Mouse (Mus musculus): ENCODE results near the gene Carmil3. TPM values are rescaled to one million over a fixed set of nuclear protein-coding genes. Genes with fewer than 3 reads are reported as not detected.

Carmil3 gene
- polyA plus RNA-seq, 1 experiment from 2014 or later, result 3.0 TPM

DNA sequence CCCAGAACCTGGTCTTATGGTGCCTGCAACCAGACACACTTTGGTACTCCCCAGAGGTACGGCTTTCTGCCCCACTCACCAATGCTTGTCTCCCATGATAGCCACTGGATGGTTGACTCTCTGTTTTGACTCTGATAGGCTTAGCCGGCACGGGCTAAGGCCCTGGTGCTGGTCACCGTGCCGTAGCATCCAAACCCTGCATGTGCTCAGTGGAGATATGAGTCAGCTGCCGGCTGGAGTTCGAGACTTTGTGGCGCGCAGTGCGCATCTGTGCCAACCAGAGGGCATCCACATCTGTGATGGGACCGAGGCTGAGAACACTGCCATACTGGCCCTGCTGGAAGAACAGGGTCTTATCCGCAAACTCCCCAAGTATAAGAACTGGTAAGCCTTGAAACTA is 51.8 kb downstream of the Carmil3 start:
- DNase-seq (ENCODE audit: low spot score), result no peak
- Histone ChIP-seq H3K4me1 (replicated peaks; ENCODE audit: control insufficient read depth, insufficient read depth, low read length) (peaks cover 17% of the 10 kb centered on the region), H3K27ac (ENCODE audit: low read depth, low read length) (no peak overlapping the region), H3K36me3 (ENCODE audit: control insufficient read depth, insufficient read depth, low read length) (peaks cover 27% of the 10 kb centered on the region), H3K9ac (ENCODE audit: low read depth, low read length) (no peak overlapping the region), H3K27me3 (replicated peaks; ENCODE audit: control insufficient read depth, insufficient read depth, low read length) (no peaks in the 10 kb centered on the region), H3K4me3 (ENCODE audit: low read depth, low read length) (no peak overlapping the region), H3K4me2 (peak overlapping the region; percentile 92), H3K9me3 (ENCODE audit: control insufficient read depth, low read length) (no peaks in the 10 kb centered on the region)
- WGBS, result 91% methylated on average over 12 of the region's 12 CpGs
- no peak for ATAC-seq (replicated peaks; ENCODE audit: low FRiP score)

DNA sequence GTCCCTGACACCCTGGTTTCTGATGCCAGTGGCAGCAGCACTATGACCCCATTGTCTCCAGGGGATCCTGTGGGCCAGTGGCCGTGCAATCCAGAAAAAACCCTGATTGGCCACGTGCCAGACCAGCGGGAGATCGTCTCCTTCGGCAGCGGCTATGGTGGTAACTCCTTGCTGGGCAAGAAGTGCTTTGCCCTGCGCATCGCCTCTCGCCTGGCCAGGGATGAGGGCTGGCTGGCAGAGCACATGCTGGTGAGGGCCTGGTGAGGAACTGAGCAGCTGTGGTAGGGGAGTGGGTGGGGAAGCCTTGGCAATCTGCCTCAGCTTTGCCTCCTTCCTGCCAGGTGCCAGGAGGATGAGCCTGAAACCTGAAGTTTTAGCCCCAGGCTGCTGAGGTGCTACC is 53.9 kb downstream of the Carmil3 start:
- Histone ChIP-seq H3K27ac (ENCODE audit: low read depth, low read length) (no peak overlapping the region), H3K27me3 (replicated peaks; ENCODE audit: control insufficient read depth, insufficient read depth, low read length) (no peaks in the 10 kb centered on the region), H3K9ac (ENCODE audit: low read depth, low read length) (no peak overlapping the region), H3K9me3 (ENCODE audit: control insufficient read depth, low read length) (no peaks in the 10 kb centered on the region), H3K4me3 (ENCODE audit: low read depth, low read length) (no peak overlapping the region), H3K4me1 (replicated peaks; ENCODE audit: control insufficient read depth, insufficient read depth, low read length) (peaks cover 17% of the 10 kb centered on the region), H3K36me3 (ENCODE audit: control insufficient read depth, insufficient read depth, low read length) (peaks cover 43% of the 10 kb centered on the region), H3K4me2 (no peak overlapping the region)
- DNase-seq (ENCODE audit: low spot score) (no peak), ATAC-seq (replicated peaks; ENCODE audit: low FRiP score) (no peak)
- 89% methylated on average over 9 of the region's 9 CpGs for WGBS

DNA sequence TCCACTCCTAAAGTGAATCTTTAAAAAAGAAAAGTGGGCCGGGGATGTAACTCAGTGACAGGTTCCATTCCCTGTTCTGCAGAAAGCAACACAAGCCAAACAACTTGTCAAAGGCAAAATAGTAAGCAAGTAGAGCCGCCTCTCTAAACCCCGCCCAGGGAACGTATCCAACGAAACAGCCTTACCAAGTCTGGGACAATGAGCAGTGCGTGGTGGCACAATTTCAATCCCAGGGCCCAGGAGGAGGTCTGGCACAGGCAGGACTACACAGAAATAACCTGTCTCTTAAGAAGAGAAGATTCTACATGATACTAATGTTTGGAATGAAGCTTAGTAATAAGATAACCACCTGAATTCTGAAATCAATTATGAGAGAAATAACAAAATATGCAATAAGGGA is 59.7 kb downstream of the Carmil3 start:
- Histone ChIP-seq H3K4me2 (no peak overlapping the region), H3K27me3 (replicated peaks; ENCODE audit: control insufficient read depth, insufficient read depth, low read length) (no peaks in the 10 kb centered on the region), H3K36me3 (ENCODE audit: control insufficient read depth, insufficient read depth, low read length) (peaks cover 24% of the 10 kb centered on the region), H3K9me3 (ENCODE audit: control insufficient read depth, low read length) (no peaks in the 10 kb centered on the region), H3K9ac (ENCODE audit: low read depth, low read length) (no peak overlapping the region), H3K4me3 (ENCODE audit: low read depth, low read length) (no peak overlapping the region), H3K27ac (ENCODE audit: low read depth, low read length) (no peak overlapping the region), H3K4me1 (replicated peaks; ENCODE audit: control insufficient read depth, insufficient read depth, low read length) (no peaks in the 10 kb centered on the region)
- ATAC-seq (replicated peaks; ENCODE audit: low FRiP score), result no peak
- WGBS, result 89% methylated on average over 6 of the region's 6 CpGs
- DNase-seq (ENCODE audit: low spot score), result no peak

DNA sequence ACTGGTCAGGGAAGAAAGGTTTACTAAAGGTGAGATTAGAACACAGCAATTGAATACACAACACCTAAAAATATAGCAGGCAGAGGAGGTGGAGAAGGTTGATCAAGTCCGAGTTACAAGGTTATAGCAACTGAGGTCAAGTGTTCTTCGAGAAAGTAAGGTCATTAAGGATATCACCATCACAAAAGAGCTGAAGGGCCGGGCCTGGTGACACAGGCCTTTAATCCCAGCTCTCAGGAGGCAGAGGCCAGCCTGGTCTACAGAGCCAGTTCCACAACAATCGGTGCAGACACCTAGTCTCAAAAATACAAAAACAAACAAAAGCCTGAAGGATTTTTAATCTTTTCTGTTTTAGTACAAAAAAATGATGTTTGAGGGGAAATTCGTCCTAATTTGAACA is 60.9 kb downstream of the Carmil3 start:
- ATAC-seq (replicated peaks; ENCODE audit: low FRiP score) (no peak), DNase-seq (ENCODE audit: low spot score) (no peak)
- H3K4me3 ChIP-seq (ENCODE audit: low read depth, low read length), result no peak overlapping the region
- peaks cover 17% of the 10 kb centered on the region for H3K36me3 ChIP-seq (ENCODE audit: control insufficient read depth, insufficient read depth, low read length)
- H3K4me2 ChIP-seq, result no peak overlapping the region
- no peaks in the 10 kb centered on the region; the same call in 1 of the 2 replicates for H3K4me1 ChIP-seq (replicated peaks; ENCODE audit: control insufficient read depth, insufficient read depth, low read length)
- no peak overlapping the region for H3K9ac ChIP-seq (ENCODE audit: low read depth, low read length)
- H3K9me3 ChIP-seq (ENCODE audit: control insufficient read depth, low read length), result no peaks in the 10 kb centered on the region
- 74% methylated on average over 5 of the region's 5 CpGs for WGBS
- H3K27me3 ChIP-seq (replicated peaks; ENCODE audit: control insufficient read depth, insufficient read depth, low read length), result no peaks in the 10 kb centered on the region
- H3K27ac ChIP-seq (ENCODE audit: low read depth, low read length), result no peak overlapping the region

DNA sequence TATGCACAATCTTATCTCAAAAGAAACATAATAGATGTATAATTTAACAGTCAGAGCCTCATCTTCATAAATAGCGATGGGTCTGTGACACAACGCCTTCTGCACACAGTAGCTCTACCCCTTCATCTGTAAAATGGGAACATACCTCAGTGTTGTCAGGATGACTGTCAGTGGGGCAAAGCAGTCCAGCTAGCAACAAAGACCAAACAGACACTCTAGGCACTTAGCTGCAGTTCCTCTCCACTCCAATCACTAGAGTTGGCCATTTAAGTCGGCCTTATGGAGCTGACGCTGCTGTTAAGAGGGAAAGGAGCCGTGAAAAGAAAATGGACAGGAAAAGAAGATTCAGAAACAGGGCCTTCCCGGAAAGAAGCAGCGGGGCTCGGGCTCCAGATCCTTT is 61.3 kb downstream of the Carmil3 start:
- no peak overlapping the region for H3K27ac ChIP-seq (ENCODE audit: low read depth, low read length)
- peaks cover 16% of the 10 kb centered on the region for H3K36me3 ChIP-seq (ENCODE audit: control insufficient read depth, insufficient read depth, low read length)
- H3K4me3 ChIP-seq (ENCODE audit: low read depth, low read length), result no peak overlapping the region
- H3K4me1 ChIP-seq (replicated peaks; ENCODE audit: control insufficient read depth, insufficient read depth, low read length), result peaks cover 4% of the 10 kb centered on the region
- WGBS, result 90% methylated on average over 8 of the region's 8 CpGs
- H3K4me2 ChIP-seq, result no peak overlapping the region
- H3K9me3 ChIP-seq (ENCODE audit: control insufficient read depth, low read length), result no peaks in the 10 kb centered on the region
- ATAC-seq (replicated peaks; ENCODE audit: low FRiP score) (no peak), DNase-seq (ENCODE audit: low spot score) (no peak)
- H3K27me3 ChIP-seq (replicated peaks; ENCODE audit: control insufficient read depth, insufficient read depth, low read length), result no peaks in the 10 kb centered on the region
- H3K9ac ChIP-seq (ENCODE audit: low read depth, low read length), result no peak overlapping the region

DNA sequence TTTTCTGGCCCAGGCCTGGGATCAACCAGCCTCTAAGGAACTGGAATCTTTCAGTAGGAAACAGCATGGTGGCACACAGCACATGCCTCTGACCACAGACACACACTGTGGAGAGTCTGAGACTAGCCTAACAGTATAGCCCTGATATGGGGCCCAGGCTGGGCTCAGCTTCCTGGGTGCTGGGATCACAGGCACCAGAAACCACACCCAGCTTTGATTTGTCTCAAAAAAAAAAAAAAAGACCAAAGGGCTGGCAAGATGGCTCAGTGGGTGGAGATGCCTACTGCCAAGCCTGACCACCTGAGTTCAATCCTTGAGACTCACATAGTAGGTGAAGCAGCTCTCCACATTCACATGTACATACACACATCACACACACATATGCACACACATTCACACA is 64.2 kb downstream of the Carmil3 start:
- ATAC-seq (replicated peaks; ENCODE audit: low FRiP score), result no peak
- no peak overlapping the region for H3K4me2 ChIP-seq
- no peaks in the 10 kb centered on the region for H3K27me3 ChIP-seq (replicated peaks; ENCODE audit: control insufficient read depth, insufficient read depth, low read length)
- no peak overlapping the region for H3K4me3 ChIP-seq (ENCODE audit: low read depth, low read length)
- H3K4me1 ChIP-seq (replicated peaks; ENCODE audit: control insufficient read depth, insufficient read depth, low read length), result peaks cover 16% of the 10 kb centered on the region
- H3K9ac ChIP-seq (ENCODE audit: low read depth, low read length), result no peak overlapping the region
- no peak overlapping the region for H3K27ac ChIP-seq (ENCODE audit: low read depth, low read length)
- H3K36me3 ChIP-seq (ENCODE audit: control insufficient read depth, insufficient read depth, low read length), result no peaks in the 10 kb centered on the region
- H3K9me3 ChIP-seq (ENCODE audit: control insufficient read depth, low read length), result no peaks in the 10 kb centered on the region
- no peak for DNase-seq (ENCODE audit: low spot score)

DNA sequence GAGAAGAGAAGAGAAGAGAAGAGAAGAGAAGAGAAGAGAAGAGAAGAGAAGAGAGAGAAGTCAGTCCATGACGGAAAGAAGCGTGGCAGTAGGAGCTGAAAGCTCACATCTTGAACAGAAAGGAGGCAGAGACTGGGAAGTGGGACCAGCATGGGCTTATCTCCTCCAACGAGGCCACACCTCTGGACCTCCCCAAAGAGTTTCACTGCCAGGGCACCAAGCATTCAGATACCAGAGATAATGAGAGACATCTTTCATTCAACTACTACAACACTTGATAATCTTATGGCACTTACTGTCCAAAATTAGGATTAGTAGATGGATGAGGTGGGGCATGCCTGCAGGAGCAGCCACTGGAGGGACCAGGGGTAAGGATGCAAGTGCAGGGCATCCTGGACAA is 65.3 kb downstream of the Carmil3 start:
- Histone ChIP-seq H3K4me1 (replicated peaks; ENCODE audit: control insufficient read depth, insufficient read depth, low read length) (peaks cover 16% of the 10 kb centered on the region), H3K4me2 (no peak overlapping the region), H3K27ac (ENCODE audit: low read depth, low read length) (no peak overlapping the region), H3K9ac (ENCODE audit: low read depth, low read length) (no peak overlapping the region), H3K36me3 (ENCODE audit: control insufficient read depth, insufficient read depth, low read length) (no peaks in the 10 kb centered on the region), H3K4me3 (ENCODE audit: low read depth, low read length) (no peak overlapping the region), H3K27me3 (replicated peaks; ENCODE audit: control insufficient read depth, insufficient read depth, low read length) (no peaks in the 10 kb centered on the region), H3K9me3 (ENCODE audit: control insufficient read depth, low read length) (no peaks in the 10 kb centered on the region)
- 66% methylated on average over 3 of the region's 3 CpGs for WGBS
- ATAC-seq (replicated peaks; ENCODE audit: low FRiP score) (no peak), DNase-seq (ENCODE audit: low spot score) (no peak)

DNA sequence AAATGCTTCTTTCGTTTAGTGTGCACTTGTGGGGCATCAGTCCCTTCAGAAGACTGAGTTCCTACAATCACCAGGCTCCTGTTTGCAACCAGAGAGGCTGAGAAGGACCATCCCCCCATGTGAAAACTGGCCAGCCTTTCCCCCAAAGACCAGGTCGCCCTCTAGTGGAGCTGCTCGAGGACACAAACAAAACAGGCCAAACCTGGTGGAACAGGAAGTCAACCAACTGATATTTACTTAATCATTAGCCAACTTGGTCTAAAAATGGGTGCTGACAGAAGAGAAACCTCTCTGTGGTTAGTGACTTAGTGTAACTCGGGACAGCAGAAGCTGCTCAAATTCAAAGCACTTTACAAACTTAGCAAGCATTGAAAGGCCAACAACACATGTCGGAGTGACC is 66.6 kb downstream of the Carmil3 start:
- Histone ChIP-seq H3K4me1 (replicated peaks; ENCODE audit: control insufficient read depth, insufficient read depth, low read length) (peaks cover 22% of the 10 kb centered on the region), H3K27ac (ENCODE audit: low read depth, low read length) (peak overlapping the region; percentile 57; the same call in 1 of the 2 replicates), H3K9ac (ENCODE audit: low read depth, low read length) (no peak overlapping the region), H3K4me3 (ENCODE audit: low read depth, low read length) (no peak overlapping the region), H3K9me3 (ENCODE audit: control insufficient read depth, low read length) (no peaks in the 10 kb centered on the region), H3K4me2 (0 out of 2 replicates have a peak overlapping the region, but pooled peaks have one; percentile 11), H3K36me3 (ENCODE audit: control insufficient read depth, insufficient read depth, low read length) (no peaks in the 10 kb centered on the region), H3K27me3 (replicated peaks; ENCODE audit: control insufficient read depth, insufficient read depth, low read length) (no peaks in the 10 kb centered on the region)
- ATAC-seq (replicated peaks; ENCODE audit: low FRiP score) (no peak), DNase-seq (ENCODE audit: low spot score) (peak; percentile 72)
- 24% methylated on average over 5 of the region's 5 CpGs for WGBS

DNA sequence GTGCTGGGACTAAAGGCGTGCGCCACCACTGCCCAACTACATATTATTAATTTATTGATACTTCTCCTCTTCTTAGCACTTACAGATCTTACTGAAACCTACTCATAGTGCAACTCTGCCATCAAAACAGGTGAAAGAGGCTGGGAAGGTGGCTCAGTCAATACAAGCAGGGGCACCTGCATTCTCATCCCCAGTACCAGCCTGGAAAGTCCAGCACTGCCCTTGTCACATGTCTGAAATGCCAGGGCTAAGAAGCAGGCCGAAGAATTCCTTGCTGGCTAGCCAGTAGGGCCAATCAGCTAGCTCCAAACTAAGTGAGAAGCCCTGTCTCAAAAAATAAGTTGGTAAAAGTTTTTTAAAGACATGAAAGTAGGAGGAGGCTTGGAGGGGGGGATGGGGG is 67.1 kb downstream of the Carmil3 start:
- DNase-seq (ENCODE audit: low spot score) (no peak), ATAC-seq (replicated peaks; ENCODE audit: low FRiP score) (no peak)
- Histone ChIP-seq H3K9me3 (ENCODE audit: control insufficient read depth, low read length) (no peaks in the 10 kb centered on the region), H3K4me3 (ENCODE audit: low read depth, low read length) (no peak overlapping the region), H3K9ac (ENCODE audit: low read depth, low read length) (peak overlapping the region; percentile 12; the same call in 1 of the 2 replicates), H3K27me3 (replicated peaks; ENCODE audit: control insufficient read depth, insufficient read depth, low read length) (no peaks in the 10 kb centered on the region), H3K4me1 (replicated peaks; ENCODE audit: control insufficient read depth, insufficient read depth, low read length) (peaks cover 24% of the 10 kb centered on the region), H3K27ac (ENCODE audit: low read depth, low read length) (peak overlapping the region; percentile 57), H3K36me3 (ENCODE audit: control insufficient read depth, insufficient read depth, low read length) (no peaks in the 10 kb centered on the region), H3K4me2 (no peak overlapping the region)
- WGBS, result 90% methylated on average over 3 of the region's 3 CpGs

Measured in liver, embryonic 11.5 days (tissue).